Mouse (Mus musculus) WW6 (cell line): ENCODE measurements at regions not wholly inside any gene's neighbourhood (a gene's known extent, or its start where the extent isn't known, plus 50 kb on each side); places are given as distances from the start of the nearest gene placed in this dataset.

Experiments used
- DNase-seq: peaks from one replicate; pipeline ENCODE4 v3.0.0-alpha.2; 2013; ENCODE audit warnings: low read depth, low spot score

- no peak for DNase-seq
Measured at GRCm38 (mm10) chr1:23462411-23462810, 64.8 kb upstream of the Ogfrl1 start.

- no peak for DNase-seq
Measured at GRCm38 (mm10) chr1:23464081-23464480, 66.5 kb upstream of the Ogfrl1 start.

GRCm38 (mm10) chr1:23466340-23466739, 68.8 kb upstream of the Ogfrl1 start:
- no peak for DNase-seq

- no peak for DNase-seq
Measured at GRCm38 (mm10) chr1:23467405-23467804, 69.8 kb upstream of the Ogfrl1 start.

GRCm38 (mm10) chr1:23480776-23481320, 83.3 kb upstream of the Ogfrl1 start:
- DNase-seq, result no peak

GRCm38 (mm10) chr1:23484566-23484965, 87.0 kb upstream of the Ogfrl1 start:
- DNase-seq, result no peak

- DNase-seq, result no peak
Measured at GRCm38 (mm10) chr1:23485150-23485775, 87.7 kb upstream of the Ogfrl1 start.

GRCm38 (mm10) chr1:23487031-23487430, 89.5 kb upstream of the Ogfrl1 start:
- DNase-seq, result no peak

GRCm38 (mm10) chr1:23490640-23491039, 93.1 kb upstream of the Ogfrl1 start:
- no peak for DNase-seq

- no peak for DNase-seq
Measured at GRCm38 (mm10) chr1:23491041-23491440, 93.5 kb upstream of the Ogfrl1 start.

GRCm38 (mm10) chr1:23492981-23493380, 95.4 kb upstream of the Ogfrl1 start:
- no peak for DNase-seq

- no peak for DNase-seq
Measured at GRCm38 (mm10) chr1:23495412-23495811, 97.8 kb upstream of the Ogfrl1 start.

- DNase-seq, result no peak
Measured at GRCm38 (mm10) chr1:23520113-23520512, 122.5 kb upstream of the Ogfrl1 start.

- no peak for DNase-seq
Measured at GRCm38 (mm10) chr1:23532659-23533058, 135.1 kb upstream of the Ogfrl1 start.

- DNase-seq, result no peak
Measured at GRCm38 (mm10) chr1:23536621-23537020, 139.0 kb upstream of the Ogfrl1 start.

GRCm38 (mm10) chr1:23538419-23538818, 140.8 kb upstream of the Ogfrl1 start:
- DNase-seq, result no peak

- no peak for DNase-seq
Measured at GRCm38 (mm10) chr1:23540594-23540993, 143.0 kb upstream of the Ogfrl1 start.

- no peak for DNase-seq
Measured at GRCm38 (mm10) chr1:23555794-23556193, 158.2 kb upstream of the Ogfrl1 start.

GRCm38 (mm10) chr1:23568106-23568505, 170.5 kb upstream of the Ogfrl1 start:
- DNase-seq, result no peak

GRCm38 (mm10) chr1:23574461-23574860, 176.9 kb upstream of the Ogfrl1 start:
- no peak for DNase-seq

- no peak for DNase-seq
Measured at GRCm38 (mm10) chr1:23575005-23575404, 177.4 kb upstream of the Ogfrl1 start.

- DNase-seq, result no peak
Measured at GRCm38 (mm10) chr1:23575515-23575914, 177.9 kb upstream of the Ogfrl1 start.

GRCm38 (mm10) chr1:23576150-23576549, 178.6 kb upstream of the Ogfrl1 start:
- DNase-seq, result no peak
